Mouse (Mus musculus) limb, embryonic 10.5 days (tissue): Measurements from ENCODE around the gene Vangl1. TPM values are rescaled to one million over a fixed set of nuclear protein-coding genes. Genes with fewer than 3 reads are reported as not detected.
A peak's percentile ranks its signal among the peaks of the same experiment; 100 is the strongest.
"Not testable (repeated sequence)": the region's sequence is repeated elsewhere in the genome, so short reads cannot be mapped to it uniquely, and the experiment has no call there.

Experiments used
- DNase-seq: peaks from one replicate; pipeline ENCODE4 v3.0.0-alpha.2; 2017; ENCODE audit warnings: low spot score
- H3K27ac ChIP-seq: fragments of 300-500 bp; sonication (generic); 2 replicates; pipeline ENCODE4 v1.5.1; 2016; ENCODE audit warnings: mild to moderate bottlenecking
- H3K27me3 ChIP-seq: fragments of 300-500 bp; sonication (generic); 2 replicates; pipeline ENCODE4 v1.6.1; 2016; ENCODE audit warnings: low read depth, mild to moderate bottlenecking; ENCODE audit not compliant: poor library complexity, severe bottlenecking
- H3K36me3 ChIP-seq: fragments of 300-500 bp; sonication (generic); 2 replicates; pipeline ENCODE4 v1.6.1; 2016; ENCODE audit warnings: mild to moderate bottlenecking, moderate library complexity
- H3K4me1 ChIP-seq: fragments of 300-500 bp; sonication (generic); 2 replicates; pipeline ENCODE4 v1.6.1; 2016
- H3K4me3 ChIP-seq: fragments of 300-500 bp; sonication (generic); 2 replicates; pipeline ENCODE4 v1.5.1; 2016; ENCODE audit warnings: mild to moderate bottlenecking, moderate library complexity
- H3K9me3 ChIP-seq: fragments of 300-500 bp; sonication (generic); replicated peaks from 2 replicates; pipeline ENCODE4 v1.6.1; 2016; ENCODE audit warnings: mild to moderate bottlenecking
- WGBS: fragments of 180-500 bp; shearing (Covaris S2); methylation state at CpG from one replicate; pipeline ENCODE4 v1.1.7; 2016; 5-methylcytosine and 5-hydroxymethylcytosine counted together
- polyA plus RNA-seq: library from polyadenylated mRNA; unstranded; fragments of >200 nt; fragmentation: Nextera tagmentation; extraction: Ambion mirVana; gene quantifications from 2 replicates; pipeline ENCODE4 v1.2.1, GENCODE M21; 2016

The Vangl1 gene
- polyA plus RNA-seq, 1 experiment from 2014 or later, result 14.8 TPM

DNA sequence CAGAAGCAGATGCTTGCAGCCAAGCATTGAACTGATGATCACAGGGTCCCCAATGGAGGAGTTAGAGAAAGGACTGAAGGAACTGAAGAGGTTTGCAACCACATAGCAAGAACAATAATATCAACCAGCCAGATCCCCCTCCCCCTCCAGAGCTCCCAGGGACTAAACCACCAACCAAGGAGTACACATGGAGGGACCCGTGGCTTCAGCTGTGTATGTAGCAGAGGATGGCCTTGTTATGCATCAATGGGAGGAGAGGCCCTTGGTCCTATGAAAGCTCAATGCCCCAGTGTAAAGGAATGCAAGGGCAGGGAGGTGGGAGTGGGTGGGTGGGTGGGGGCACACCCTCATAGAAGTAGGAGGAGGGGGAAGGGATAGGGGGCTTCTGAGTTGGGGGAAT is 40.6 kb downstream of the Vangl1 start:
- 79% methylated on average over 1 of the region's 1 CpGs for WGBS
- not testable (repeated sequence) for DNase-seq
- peaks cover 32% of the 10 kb centered on the region for H3K36me3 ChIP-seq

DNA sequence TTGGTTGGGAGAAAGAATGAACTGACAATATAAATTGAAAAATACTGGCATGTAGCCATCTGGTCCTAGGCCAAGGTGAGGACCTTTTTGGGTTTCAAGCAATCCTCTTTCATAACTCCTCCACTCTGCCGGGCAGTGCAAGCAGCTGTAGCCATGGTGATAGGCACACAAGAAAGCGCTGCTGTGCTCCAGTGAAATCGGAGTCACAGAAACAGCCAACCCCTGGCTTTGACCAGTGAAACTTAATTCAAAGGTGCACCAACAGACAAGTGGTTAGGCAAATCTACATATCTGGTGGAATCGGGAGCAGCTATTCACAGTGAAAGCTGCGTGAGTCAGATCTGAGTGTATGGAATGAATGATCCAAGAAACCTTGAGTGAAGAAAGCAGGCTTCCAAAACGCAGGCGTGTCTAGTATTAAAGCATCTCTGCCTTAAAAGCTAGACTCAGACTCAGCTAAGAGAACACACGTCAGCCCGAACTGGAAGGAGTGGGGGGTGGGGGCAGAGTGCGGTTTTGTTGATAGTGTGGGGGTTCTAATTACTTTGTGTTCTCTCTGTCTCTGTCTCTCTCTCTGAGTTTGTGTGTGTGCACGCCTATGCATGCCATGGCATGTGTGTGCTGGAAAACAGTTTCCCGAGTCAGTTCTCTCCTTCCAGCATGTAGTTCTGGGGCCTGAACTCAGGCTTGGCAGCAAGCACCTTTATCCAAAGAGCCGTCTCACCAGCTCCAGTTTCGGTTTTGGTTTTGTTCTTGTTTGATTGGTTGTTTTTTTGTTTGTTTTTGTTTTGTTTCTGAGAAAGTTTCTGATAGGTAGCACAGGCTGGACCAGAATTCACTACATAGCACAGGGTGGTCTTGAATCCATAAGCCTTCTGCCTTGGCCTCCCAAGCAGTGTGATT is 44.8 kb downstream of the Vangl1 start:
- no peak overlapping the region for H3K4me3 ChIP-seq
- no peak for DNase-seq
- H3K4me1 ChIP-seq, result no peaks in the 10 kb centered on the region; the same call in 1 of the 2 replicates
- H3K9me3 ChIP-seq, result no peaks in the 10 kb centered on the region
- no peak overlapping the region for H3K27ac ChIP-seq
- peaks cover 48% of the 10 kb centered on the region for H3K36me3 ChIP-seq
- 89% methylated on average over 14 of the region's 14 CpGs for WGBS
- no peaks in the 10 kb centered on the region for H3K27me3 ChIP-seq

More for the DNA sequence above, 40.6 kb downstream of the Vangl1 start:
- not testable (repeated sequence) for H3K27ac ChIP-seq, H3K27me3 ChIP-seq, H3K9me3 ChIP-seq, H3K4me3 ChIP-seq
- H3K4me1 ChIP-seq, result peaks cover 17% of the 10 kb centered on the region

DNA sequence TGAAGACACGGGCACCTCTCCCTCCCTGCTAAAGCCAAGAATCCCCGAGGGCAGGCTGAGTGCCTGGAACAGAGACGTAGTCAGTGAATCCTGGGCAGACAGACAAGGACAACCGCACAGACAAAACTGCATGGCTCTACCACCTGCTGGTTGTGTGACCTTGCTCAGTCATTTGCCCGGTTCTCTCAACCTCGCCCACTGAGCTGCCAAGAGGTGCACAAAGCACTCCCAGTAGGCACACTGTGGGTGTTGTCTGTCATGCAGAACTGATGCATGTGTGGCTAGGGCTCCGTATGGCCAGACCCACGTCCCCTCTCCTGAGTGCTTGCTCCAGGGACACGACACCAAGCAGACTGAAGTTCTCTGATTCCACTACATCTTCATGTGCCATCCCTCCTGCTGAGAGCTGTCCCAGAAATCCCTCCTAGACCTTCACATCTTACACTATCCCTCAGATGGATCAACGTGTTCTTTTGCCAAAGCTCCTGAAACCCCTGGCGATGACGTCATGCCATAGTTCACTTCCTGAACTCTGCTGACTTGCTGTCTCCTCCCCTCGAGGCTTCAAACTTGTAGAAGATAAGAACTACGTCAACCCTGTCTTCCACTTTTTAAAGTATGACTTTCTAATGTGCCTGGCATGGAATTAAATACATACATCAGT is 45.6 kb downstream of the Vangl1 start:
- DNase-seq, result no peak
- 89% methylated on average over 14 of the region's 14 CpGs for WGBS
- no peaks in the 10 kb centered on the region for H3K27me3 ChIP-seq
- no peaks in the 10 kb centered on the region for H3K9me3 ChIP-seq
- no peaks in the 10 kb centered on the region; the same call in 1 of the 2 replicates for H3K4me1 ChIP-seq
- peaks cover 43% of the 10 kb centered on the region for H3K36me3 ChIP-seq
- no peak overlapping the region for H3K27ac ChIP-seq
- H3K4me3 ChIP-seq, result no peak overlapping the region

DNA sequence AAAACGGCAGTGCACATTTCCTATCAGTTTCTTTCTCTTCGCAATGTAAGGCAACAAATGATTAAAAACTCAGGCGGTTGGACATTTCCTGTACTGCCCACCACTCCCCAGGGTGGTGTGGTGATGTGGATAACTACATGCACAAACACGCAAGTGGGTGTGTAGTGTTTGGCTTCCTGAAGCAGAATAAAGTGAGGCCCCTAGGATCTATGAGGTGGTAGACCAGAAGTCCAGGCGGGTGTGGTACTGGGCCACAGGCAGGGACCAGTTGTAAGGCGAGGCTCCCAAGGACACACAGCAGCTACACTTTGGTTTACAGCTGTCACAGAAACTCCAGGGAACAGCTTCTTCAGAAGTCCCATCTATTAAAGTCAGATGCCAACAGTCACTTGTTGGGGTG is 46.8 kb downstream of the Vangl1 start:
- no peak overlapping the region for H3K27ac ChIP-seq
- H3K27me3 ChIP-seq, result no peaks in the 10 kb centered on the region
- H3K4me3 ChIP-seq, result no peak overlapping the region
- peaks cover 4% of the 10 kb centered on the region for H3K4me1 ChIP-seq
- no peaks in the 10 kb centered on the region for H3K9me3 ChIP-seq
- 98% methylated on average over 6 of the region's 6 CpGs for WGBS
- H3K36me3 ChIP-seq, result peaks cover 31% of the 10 kb centered on the region
- no peak for DNase-seq

DNA sequence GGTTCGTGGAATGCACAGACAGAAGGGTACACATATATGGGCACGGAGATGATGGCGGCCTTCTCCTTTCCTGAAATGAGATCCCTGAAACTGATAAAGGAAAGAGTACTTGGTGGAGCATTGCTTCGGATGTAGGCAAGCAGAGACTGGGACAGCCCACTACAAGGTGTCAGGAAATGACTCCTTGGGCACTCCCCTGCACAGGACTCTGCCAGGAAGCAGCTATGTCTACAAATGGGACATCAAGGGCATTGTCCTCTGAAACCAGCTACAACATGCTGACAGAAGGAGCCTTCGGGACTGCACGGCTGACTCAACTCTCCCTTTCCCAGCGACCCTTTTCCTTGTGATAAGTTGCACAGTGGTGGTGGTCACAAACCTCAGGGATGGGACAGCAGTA is 47.8 kb downstream of the Vangl1 start:
- 89% methylated on average over 7 of the region's 7 CpGs for WGBS
- DNase-seq, result no peak
- Histone ChIP-seq H3K4me1 (peaks cover 10% of the 10 kb centered on the region), H3K27ac (no peak overlapping the region), H3K27me3 (no peaks in the 10 kb centered on the region), H3K4me3 (no peak overlapping the region), H3K9me3 (no peaks in the 10 kb centered on the region), H3K36me3 (peaks cover 28% of the 10 kb centered on the region)

DNA sequence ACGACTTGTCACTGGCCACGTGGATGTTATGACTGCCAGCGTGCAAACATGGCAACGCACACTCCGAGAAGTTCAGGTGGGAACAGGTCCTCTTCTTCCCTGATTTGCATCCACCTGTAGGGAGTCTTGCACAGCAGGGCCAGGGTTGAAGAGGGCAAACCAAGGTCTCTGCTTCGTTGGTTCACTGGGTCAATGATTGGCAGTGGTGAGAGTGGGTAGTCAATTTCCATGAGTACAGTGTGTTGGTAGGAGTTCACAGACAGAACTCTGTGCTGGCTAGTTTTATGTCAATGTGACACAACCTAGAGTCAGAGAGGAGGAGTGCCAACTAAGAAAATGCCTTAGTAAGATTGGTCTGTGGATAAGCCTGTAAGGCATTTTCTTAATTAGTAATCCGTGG is 50.4 kb downstream of the Vangl1 start:
- Histone ChIP-seq H3K4me3 (no peak overlapping the region), H3K4me1 (peaks cover 22% of the 10 kb centered on the region), H3K27me3 (0 out of 2 replicates have a peak, but pooled peaks cover 4% of the 10 kb centered on the region), H3K9me3 (no peaks in the 10 kb centered on the region), H3K36me3 (peaks cover 22% of the 10 kb centered on the region), H3K27ac (no peak overlapping the region)
- WGBS, result 90% methylated on average over 7 of the region's 7 CpGs
- no peak for DNase-seq

DNA sequence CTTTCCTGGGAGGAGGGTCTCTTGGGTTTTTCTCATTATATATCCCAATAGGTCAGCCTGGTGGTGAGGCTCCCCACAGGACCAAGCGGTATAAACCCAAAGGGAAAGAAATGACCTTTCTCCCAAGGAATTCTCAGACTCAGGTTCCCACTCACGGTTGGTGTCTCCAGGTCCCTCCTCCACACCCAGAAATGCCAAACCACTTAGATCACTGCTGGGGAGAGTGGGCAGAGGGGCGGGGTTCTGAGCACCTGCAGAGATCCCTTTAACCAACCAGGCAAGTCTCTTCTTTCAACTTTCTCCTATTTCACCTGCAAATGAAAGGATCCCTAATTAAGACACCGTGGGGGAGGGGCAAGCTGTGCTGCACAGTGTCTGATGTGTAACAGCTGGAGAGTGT is 51.6 kb downstream of the Vangl1 start:
- 20% methylated on average over 4 of the region's 4 CpGs for WGBS
- Histone ChIP-seq H3K36me3 (peaks cover 13% of the 10 kb centered on the region), H3K4me1 (peaks cover 26% of the 10 kb centered on the region), H3K27me3 (0 out of 2 replicates have a peak, but pooled peaks cover 4% of the 10 kb centered on the region), H3K4me3 (no peak overlapping the region), H3K9me3 (no peaks in the 10 kb centered on the region), H3K27ac (peak overlapping the region; percentile 60; the same call in 1 of the 2 replicates)
- no peak for DNase-seq

DNA sequence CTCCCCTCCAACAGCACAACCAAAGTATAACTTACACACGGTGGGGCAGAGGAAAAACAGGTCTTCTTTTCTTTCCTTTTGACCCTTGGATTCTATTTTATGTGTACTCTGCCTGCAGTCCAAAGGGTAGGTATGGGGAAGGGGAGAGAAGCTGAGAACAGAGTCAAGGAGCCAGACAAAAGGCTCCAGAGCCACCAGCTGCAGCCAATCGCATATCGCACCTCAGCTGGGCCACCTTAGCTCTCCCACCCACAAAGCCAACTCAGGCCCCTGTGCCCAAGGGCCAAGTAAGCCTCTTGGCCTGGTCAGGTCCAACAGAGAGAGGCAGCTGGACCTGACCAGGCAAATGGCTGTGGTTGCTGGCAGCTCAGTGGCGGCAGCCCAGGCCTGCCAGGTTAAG is 52.0 kb downstream of the Vangl1 start:
- Histone ChIP-seq H3K36me3 (peaks cover 9% of the 10 kb centered on the region), H3K27ac (peak overlapping the region; percentile 60; the same call in 1 of the 2 replicates), H3K4me3 (no peak overlapping the region), H3K27me3 (0 out of 2 replicates have a peak, but pooled peaks cover 4% of the 10 kb centered on the region), H3K9me3 (no peaks in the 10 kb centered on the region), H3K4me1 (peaks cover 26% of the 10 kb centered on the region)
- no peak for DNase-seq
- 28% methylated on average over 4 of the region's 4 CpGs for WGBS

DNA sequence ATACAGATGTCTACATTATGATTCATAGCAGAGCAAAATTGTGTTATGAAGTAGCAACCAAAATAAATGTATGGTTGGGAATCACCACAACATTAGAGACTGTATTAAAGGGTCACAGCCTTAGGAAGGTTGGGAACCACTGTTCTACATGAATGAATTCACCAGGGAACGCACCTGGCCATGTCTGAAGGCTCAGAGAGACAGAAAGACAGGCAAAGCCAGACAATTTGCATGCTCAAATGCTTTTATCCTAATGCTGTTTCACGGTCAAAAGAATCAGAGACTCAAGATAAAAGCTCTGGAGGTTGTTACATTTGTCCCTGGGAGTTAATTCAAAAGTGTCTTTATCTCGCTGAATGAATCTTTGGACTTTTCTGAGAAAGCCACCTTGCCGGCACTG is 52.6 kb downstream of the Vangl1 start:
- no peak for DNase-seq

DNA sequence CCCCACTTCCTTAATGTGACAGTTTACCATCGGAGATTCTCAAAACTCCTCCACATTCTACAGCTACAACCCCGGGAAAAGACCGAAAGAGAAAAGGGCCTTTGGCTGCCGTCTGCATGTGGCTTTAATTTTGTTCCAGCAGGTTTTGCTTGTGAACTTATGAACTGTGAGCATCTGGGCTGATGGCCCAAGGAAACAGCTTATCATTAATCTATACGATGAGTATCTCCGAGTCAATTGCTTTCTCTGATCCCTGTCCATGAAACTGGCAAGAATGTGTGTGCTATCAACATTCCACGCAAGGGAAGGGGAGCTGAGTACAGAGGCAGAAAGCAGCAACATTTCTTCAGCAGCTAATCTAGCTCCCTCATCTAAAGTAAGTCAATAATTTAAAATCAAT is 54.6 kb downstream of the Vangl1 start:
- Histone ChIP-seq H3K4me3 (no peak overlapping the region), H3K27me3 (0 out of 2 replicates have a peak, but pooled peaks cover 4% of the 10 kb centered on the region), H3K36me3 (no peaks in the 10 kb centered on the region), H3K4me1 (peaks cover 40% of the 10 kb centered on the region), H3K27ac (no peak overlapping the region), H3K9me3 (no peaks in the 10 kb centered on the region)
- 11% methylated on average over 7 of the region's 7 CpGs for WGBS
- peak; percentile 43 for DNase-seq

More for the DNA sequence above, 52.6 kb downstream of the Vangl1 start:
- no peak overlapping the region for H3K27ac ChIP-seq
- H3K4me1 ChIP-seq, result peaks cover 26% of the 10 kb centered on the region
- H3K4me3 ChIP-seq, result no peak overlapping the region
- 81% methylated on average over 4 of the region's 4 CpGs for WGBS
- peaks cover 3% of the 10 kb centered on the region for H3K36me3 ChIP-seq
- 0 out of 2 replicates have a peak, but pooled peaks cover 4% of the 10 kb centered on the region for H3K27me3 ChIP-seq
- no peaks in the 10 kb centered on the region for H3K9me3 ChIP-seq

DNA sequence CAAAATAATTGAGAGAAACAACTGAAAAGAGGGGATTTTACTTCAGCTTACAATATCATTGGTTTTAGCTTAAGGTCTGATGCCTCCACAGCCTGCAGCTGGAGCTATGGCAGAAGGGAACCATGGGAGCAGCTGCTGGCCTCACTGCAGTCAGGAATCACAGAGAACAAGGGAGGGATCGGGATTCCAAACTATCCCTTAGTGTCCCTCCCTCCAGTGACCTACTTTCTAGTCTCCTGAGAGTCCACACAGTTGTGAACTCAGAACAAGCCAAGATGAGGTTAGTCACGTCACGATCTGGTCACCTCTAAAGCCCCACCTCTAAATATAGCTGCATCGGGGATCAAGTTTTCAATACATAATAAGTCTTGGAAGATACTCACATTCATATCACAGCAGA is 57.3 kb downstream of the Vangl1 start:
- WGBS, result 94% methylated on average over 4 of the region's 4 CpGs
- H3K9me3 ChIP-seq, result no peaks in the 10 kb centered on the region
- DNase-seq, result no peak
- H3K27ac ChIP-seq, result no peak overlapping the region
- no peak overlapping the region for H3K4me3 ChIP-seq
- 0 out of 2 replicates have a peak, but pooled peaks cover 4% of the 10 kb centered on the region for H3K27me3 ChIP-seq
- peaks cover 31% of the 10 kb centered on the region for H3K4me1 ChIP-seq
- H3K36me3 ChIP-seq, result no peaks in the 10 kb centered on the region

DNA sequence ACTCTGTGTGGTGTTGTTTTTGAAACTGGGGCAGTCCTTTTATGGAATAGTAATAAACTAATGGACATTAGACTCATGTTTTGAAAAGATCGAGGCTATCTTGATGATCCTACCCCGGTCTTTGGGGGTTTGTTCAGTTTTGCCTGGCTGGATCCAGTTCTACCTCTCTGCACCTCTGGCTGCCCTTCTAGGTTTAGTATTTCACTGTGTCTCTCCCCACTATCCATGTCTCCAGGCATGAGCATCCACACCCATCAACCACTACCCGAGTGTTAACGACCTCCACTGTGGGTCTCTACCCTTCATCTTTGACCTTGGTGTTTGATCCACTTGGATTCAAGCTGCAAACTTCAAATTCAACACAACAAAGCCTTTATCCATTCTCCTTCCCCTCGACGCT is 58.1 kb downstream of the Vangl1 start:
- DNase-seq, result no peak
- no peak overlapping the region for H3K27ac ChIP-seq
- 84% methylated on average over 6 of the region's 6 CpGs for WGBS
- no peak overlapping the region for H3K4me3 ChIP-seq
- H3K36me3 ChIP-seq, result no peaks in the 10 kb centered on the region
- no peaks in the 10 kb centered on the region for H3K9me3 ChIP-seq
- H3K4me1 ChIP-seq, result peaks cover 30% of the 10 kb centered on the region
- H3K27me3 ChIP-seq, result 0 out of 2 replicates have a peak, but pooled peaks cover 1% of the 10 kb centered on the region
